Mouse (Mus musculus): Measurements from ENCODE around the gene Scrn1.

DNA sequence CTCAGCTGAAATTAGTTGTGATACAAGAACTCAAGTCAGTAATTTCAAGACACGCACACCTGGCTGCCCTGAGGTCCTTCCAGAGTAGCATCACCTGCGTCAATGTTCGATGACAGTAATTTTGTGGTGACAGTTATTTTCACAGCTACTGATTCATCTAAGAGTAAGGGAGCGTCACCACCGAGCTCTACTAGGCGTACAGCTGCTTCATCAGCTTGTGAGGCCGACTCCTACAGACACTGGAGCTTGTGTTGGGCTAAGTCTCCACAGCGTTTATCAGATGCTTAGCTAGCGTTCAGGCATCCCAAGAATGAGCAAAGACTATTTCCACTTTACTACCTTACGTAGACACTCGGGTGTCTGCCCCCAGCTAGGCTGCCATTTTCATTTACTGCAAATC lies 60.0 kb downstream of the Scrn1 start:
- TF ChIP-seq CTCF (IDR thresholded peaks at IDR 0.05; ENCODE audit: control insufficient read depth, insufficient read depth, low read length) (no peak), POLR2A (IDR thresholded peaks at IDR 0.05; ENCODE audit: borderline replicate concordance, control insufficient read depth, low read depth, low read length) (no peak)

All from bone marrow, adult 2 months (tissue).